Mouse (Mus musculus) heart, embryonic 12.5 days (tissue): ENCODE measurements around the gene Dop1a. TPM values are rescaled to one million over a fixed set of nuclear protein-coding genes. Genes with fewer than 3 reads are reported as not detected.
"Not testable (repeated sequence)": the region's sequence is repeated elsewhere in the genome, so short reads cannot be mapped to it uniquely, and the experiment has no call there.

ENCODE experiments used
- ATAC-seq: fragments of 200-750 bp; cut with Nextera tagmentation; 2 replicates; pipeline ENCODE4 v1.8.0; 2017; ENCODE audit warnings: moderate TSS enrichment, moderate library complexity; ENCODE audit not compliant: insufficient number of reproducible peaks, low FRiP score
- H3K27ac ChIP-seq: fragments of 300-500 bp; sonication (generic); 2 replicates; pipeline ENCODE4 v1.5.1; 2016; ENCODE audit warnings: mild to moderate bottlenecking, moderate library complexity; ENCODE audit not compliant: poor library complexity, severe bottlenecking
- H3K27me3 ChIP-seq: fragments of 300-500 bp; sonication (generic); replicated peaks from 2 replicates; pipeline ENCODE4 v1.6.1; 2016; ENCODE audit warnings: mild to moderate bottlenecking, moderate library complexity
- H3K36me3 ChIP-seq: fragments of 300-500 bp; sonication (generic); 2 replicates; pipeline ENCODE4 v1.6.1; 2016; ENCODE audit warnings: mild to moderate bottlenecking, moderate library complexity
- H3K4me1 ChIP-seq: fragments of 300-500 bp; sonication (generic); replicated peaks from 2 replicates; pipeline ENCODE4 v1.6.1; 2016; ENCODE audit warnings: mild to moderate bottlenecking
- H3K4me2 ChIP-seq: fragments of 300-500 bp; sonication (generic); 2 replicates; pipeline ENCODE4 v1.6.1; 2016; ENCODE audit warnings: mild to moderate bottlenecking, moderate library complexity
- H3K4me3 ChIP-seq: fragments of 300-500 bp; sonication (generic); 2 replicates; pipeline ENCODE4 v1.5.1; 2016; ENCODE audit warnings: mild to moderate bottlenecking
- H3K9ac ChIP-seq: fragments of 300-500 bp; sonication (generic); 2 replicates; pipeline ENCODE4 v1.6.1; 2016; ENCODE audit warnings: mild to moderate bottlenecking, moderate library complexity
- H3K9me3 ChIP-seq: fragments of 300-500 bp; sonication (generic); replicated peaks from 2 replicates; pipeline ENCODE4 v1.6.1; 2016; ENCODE audit warnings: mild to moderate bottlenecking, moderate library complexity
- WGBS: fragments of 180-500 bp; shearing (Covaris S2); methylation state at CpG from one replicate; pipeline ENCODE4 v1.1.7; 2016; 5-methylcytosine and 5-hydroxymethylcytosine counted together
- polyA plus RNA-seq: library from polyadenylated mRNA; unstranded; fragments of >200 nt; fragmentation: Nextera tagmentation; extraction: Ambion mirVana; gene quantifications from 2 replicates; pipeline ENCODE4 v1.2.1, GENCODE M21; 2016

Gene Dop1a
- polyA plus RNA-seq, 1 experiment from 2014 or later: 13.0 TPM

- peak; percentile 62; the same call in 1 of the 2 replicates for ATAC-seq
- no peak overlapping the region for H3K4me3 ChIP-seq
- H3K4me1 ChIP-seq: no peaks in the 10 kb centered on the region
- H3K9ac ChIP-seq: no peak overlapping the region
- no peaks in the 10 kb centered on the region for H3K9me3 ChIP-seq
- no peaks in the 10 kb centered on the region for H3K27me3 ChIP-seq
- peak overlapping the region; percentile 41; the same call in 1 of the 2 replicates for H3K27ac ChIP-seq
- 64% methylated on average over 10 of the region's 10 CpGs for WGBS
- no peak overlapping the region for H3K4me2 ChIP-seq
- peaks cover 20% of the 10 kb centered on the region; the same call in 1 of the 2 replicates for H3K36me3 ChIP-seq
These were observed 112.7 kb downstream of the Dop1a start for GRCm38 (mm10) chr9:86579657-86580056.

DNA sequence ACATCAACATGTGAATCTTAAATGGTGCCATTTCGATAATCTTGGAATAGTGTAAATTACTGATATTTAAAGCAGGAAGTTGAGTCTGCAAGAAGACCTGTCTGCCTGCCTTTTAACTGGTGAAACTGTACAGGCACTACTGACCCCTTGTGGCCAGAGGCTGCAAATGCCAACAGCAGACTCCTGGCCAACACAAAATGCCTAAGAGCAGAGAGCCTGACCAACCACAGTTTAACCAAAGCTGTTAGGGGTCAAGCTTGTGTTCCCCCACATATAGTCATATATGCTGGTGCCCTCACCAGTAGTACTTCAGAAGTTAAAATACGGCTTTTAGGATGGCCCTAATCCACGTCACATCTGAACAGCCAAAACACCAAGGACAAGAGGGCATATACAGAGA lies 116.8 kb downstream of the Dop1a start:
- Histone ChIP-seq H3K36me3 (peaks cover 19% of the 10 kb centered on the region), H3K9ac (no peak overlapping the region), H3K4me1 (no peaks in the 10 kb centered on the region), H3K4me2 (no peak overlapping the region), H3K27ac (no peak overlapping the region), H3K27me3 (no peaks in the 10 kb centered on the region), H3K4me3 (no peak overlapping the region), H3K9me3 (no peaks in the 10 kb centered on the region)
- 50% methylated on average over 3 of the region's 3 CpGs for WGBS
- ATAC-seq: no peak

DNA sequence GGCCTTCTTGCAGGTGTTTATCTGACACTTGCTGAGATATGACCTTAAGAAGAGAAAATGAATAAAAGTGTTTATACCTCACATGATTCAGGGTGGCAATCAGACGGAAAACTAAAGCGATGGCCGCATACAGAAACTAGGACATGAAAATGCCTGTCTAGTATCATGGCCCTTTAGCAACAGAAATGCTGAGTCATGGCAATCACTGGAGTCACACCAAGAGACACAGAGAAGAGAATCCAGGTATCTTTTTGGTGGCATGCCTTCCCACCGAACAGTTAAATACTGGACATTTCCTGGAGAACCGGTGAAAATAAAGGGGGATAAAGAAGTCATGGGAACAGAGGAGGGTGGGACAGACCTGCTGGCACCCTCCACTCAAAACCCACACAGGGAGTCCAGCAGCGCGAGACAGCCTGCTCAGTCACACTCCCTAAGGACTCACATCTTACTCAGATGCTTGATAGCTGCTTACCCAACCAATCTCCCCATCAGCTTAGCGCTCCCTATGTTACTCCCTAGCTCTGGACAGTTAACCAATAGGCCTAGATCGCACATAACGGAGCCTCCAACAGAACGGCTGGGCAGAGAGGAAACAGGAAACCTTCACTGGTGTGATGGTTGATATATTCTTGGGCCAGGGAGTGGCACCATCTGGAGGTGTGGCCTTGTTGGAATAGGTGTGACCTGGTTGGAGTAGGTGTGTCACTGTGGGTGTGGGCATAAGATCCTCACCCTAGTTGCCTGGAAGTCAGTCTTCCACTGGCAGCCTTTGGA lies 120.3 kb downstream of the Dop1a start:
- WGBS: 90% methylated on average over 11 of the region's 11 CpGs
- no peak overlapping the region for H3K4me2 ChIP-seq
- peaks cover 27% of the 10 kb centered on the region for H3K36me3 ChIP-seq
- no peak overlapping the region for H3K9ac ChIP-seq
- ATAC-seq: no peak; the same call in 1 of the 2 replicates
- no peak overlapping the region for H3K27ac ChIP-seq
- no peaks in the 10 kb centered on the region; the same call in 1 of the 2 replicates for H3K9me3 ChIP-seq
- no peaks in the 10 kb centered on the region for H3K27me3 ChIP-seq
- H3K4me1 ChIP-seq: no peaks in the 10 kb centered on the region
- H3K4me3 ChIP-seq: no peak overlapping the region

DNA sequence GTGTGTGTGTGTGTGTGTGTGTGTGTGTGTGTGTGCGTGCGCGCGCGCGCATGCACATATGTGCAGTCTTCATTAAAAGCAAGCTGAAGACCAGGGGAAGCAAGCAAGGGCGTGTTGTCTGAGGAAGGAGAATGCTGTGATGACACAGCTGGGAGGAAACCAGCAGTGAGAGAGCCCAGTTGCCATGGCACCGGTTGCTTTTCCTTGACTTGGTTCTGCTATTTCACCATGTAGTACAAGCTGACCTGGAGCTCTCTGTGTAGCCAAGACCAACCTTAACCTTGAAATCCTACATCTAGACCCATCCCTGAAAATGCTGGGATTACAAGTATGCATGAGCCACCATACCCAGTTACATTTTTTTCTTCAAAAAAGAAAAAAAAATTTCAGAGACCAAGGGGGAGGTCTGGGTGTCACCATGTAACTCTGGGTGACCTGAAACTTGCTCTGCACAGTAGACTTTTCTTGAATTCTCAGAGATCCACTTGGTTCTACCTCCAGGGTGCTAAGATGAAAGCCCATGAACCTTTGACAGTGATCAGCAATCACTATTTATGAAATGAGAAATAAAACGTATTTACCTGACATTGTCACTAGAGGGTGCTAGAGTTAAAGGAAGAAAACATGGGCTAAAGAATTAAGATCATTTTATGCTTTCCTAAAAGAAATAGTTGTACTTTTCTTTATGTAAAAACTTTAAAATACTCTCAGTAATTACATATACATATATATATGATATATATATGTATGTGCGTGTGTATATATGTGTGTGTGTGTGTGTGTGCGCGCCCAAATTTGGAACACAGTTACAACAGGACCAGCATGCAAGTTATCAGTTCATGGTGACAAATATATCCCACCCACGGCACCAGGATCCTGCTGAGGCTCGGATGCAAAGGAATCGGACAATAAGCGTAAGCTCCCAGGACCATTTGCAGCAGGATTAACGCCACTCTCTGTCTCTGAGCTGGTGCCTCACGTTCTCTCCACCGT lies 126.0 kb downstream of the Dop1a start:
- no peak for ATAC-seq
- WGBS: 55% methylated on average over 19 of the region's 19 CpGs
- H3K27ac ChIP-seq: no peak overlapping the region
- 0 out of 2 replicates have a peak overlapping the region, but pooled peaks have one; percentile 2 for H3K4me3 ChIP-seq
- H3K9me3 ChIP-seq: peaks cover 3% of the 10 kb centered on the region; the same call in 1 of the 2 replicates
- H3K4me2 ChIP-seq: peak overlapping the region; percentile 49
- H3K27me3 ChIP-seq: no peaks in the 10 kb centered on the region
- H3K36me3 ChIP-seq: peaks cover 37% of the 10 kb centered on the region
- H3K9ac ChIP-seq: no peak overlapping the region
- peaks cover 19% of the 10 kb centered on the region for H3K4me1 ChIP-seq

GRCm38 (mm10) chr9:86594357-86594767 lies 127.4 kb downstream of the Dop1a start:
- ATAC-seq: peak; percentile 64; the same call in 1 of the 2 replicates
- H3K27ac ChIP-seq: peak overlapping the region; percentile 56
- 11% methylated on average over 10 of the region's 10 CpGs for WGBS

DNA sequence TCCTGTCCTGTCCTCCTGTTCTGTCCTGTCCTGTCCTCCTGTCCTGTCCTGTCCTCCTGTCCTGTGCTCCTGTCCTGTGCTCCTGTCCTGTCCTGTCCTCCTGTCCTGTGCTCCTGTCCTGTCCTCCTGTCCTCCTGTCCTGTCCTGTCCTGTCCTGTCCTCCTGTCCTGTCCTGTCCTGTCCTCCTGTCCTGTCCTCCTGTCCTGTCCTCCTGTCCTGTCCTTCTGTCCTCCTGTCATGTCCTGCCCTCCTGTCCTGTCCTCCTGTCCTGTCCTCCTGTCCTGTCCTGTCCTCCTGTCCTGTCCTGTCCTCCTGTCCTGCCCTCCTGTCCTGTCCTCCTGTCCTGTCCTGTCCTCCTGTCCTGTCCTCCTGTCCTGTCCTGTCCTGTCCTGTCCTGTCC lies 130.0 kb downstream of the Dop1a start:
- not testable (repeated sequence) for H3K9me3 ChIP-seq, ATAC-seq, H3K27ac ChIP-seq, H3K4me3 ChIP-seq, H3K4me2 ChIP-seq, H3K9ac ChIP-seq, H3K27me3 ChIP-seq
- Histone ChIP-seq H3K36me3 (peaks cover 22% of the 10 kb centered on the region), H3K4me1 (peaks cover 44% of the 10 kb centered on the region)

More at GRCm38 (mm10) chr9:86594357-86594767, 127.4 kb downstream of the Dop1a start:
- H3K36me3 ChIP-seq: peaks cover 33% of the 10 kb centered on the region
- not testable (repeated sequence) for H3K27me3 ChIP-seq, H3K9ac ChIP-seq, H3K4me3 ChIP-seq, H3K9me3 ChIP-seq
- peak overlapping the region; percentile 49 for H3K4me2 ChIP-seq
- peaks cover 25% of the 10 kb centered on the region for H3K4me1 ChIP-seq

GRCm38 (mm10) chr9:86599723-86600303 lies 132.9 kb downstream of the Dop1a start:
- Histone ChIP-seq H3K4me2 (peak overlapping the region; percentile 46), H3K4me1 (peaks cover 29% of the 10 kb centered on the region), H3K27ac (peak overlapping the region; percentile 91), H3K27me3 (no peaks in the 10 kb centered on the region), H3K9me3 (0 out of 2 replicates have a peak, but pooled peaks cover 3% of the 10 kb centered on the region), H3K9ac (no peak overlapping the region), H3K36me3 (peaks cover 19% of the 10 kb centered on the region), H3K4me3 (no peak overlapping the region)
- peak; percentile 79 for ATAC-seq
- 10% methylated on average over 8 of the region's 8 CpGs for WGBS

Other genes with a start within 250 kb of the Dop1a start
- gene Ube2cbp, start 2.2 kb upstream of the Dop1a start, polyA plus RNA-seq: 4.6 and 5.0 TPM in 2 replicates
- gene Pgm3, start 104.7 kb downstream of the Dop1a start, polyA plus RNA-seq: 25.2 and 25.7 TPM in 2 replicates
- 4.0 and 4.4 TPM in 2 replicates for gene Rwdd2a, start 104.8 kb downstream of the Dop1a start, polyA plus RNA-seq
- 50.0 and 51.1 TPM in 2 replicates for gene Me1, start 228.8 kb downstream of the Dop1a start, polyA plus RNA-seq